Mouse (Mus musculus) neural tube, embryonic 12.5 days (tissue): Measurements from ENCODE around the gene Coasy. TPM values are rescaled to one million over a fixed set of nuclear protein-coding genes. Genes with fewer than 3 reads are reported as not detected.

Source experiments
- ATAC-seq: fragments of 200-750 bp; cut with Nextera tagmentation; 2 replicates; pipeline ENCODE4 v1.8.0; 2017; ENCODE audit warnings: low read depth, mild to moderate bottlenecking, moderate TSS enrichment, moderate library complexity; ENCODE audit not compliant: low FRiP score
- H3K27ac ChIP-seq: fragments of 300-500 bp; sonication (generic); 2 replicates; pipeline ENCODE4 v1.5.1; 2016
- H3K27me3 ChIP-seq: fragments of 300-500 bp; sonication (generic); replicated peaks from 2 replicates; pipeline ENCODE4 v1.6.1; 2016; ENCODE audit warnings: mild to moderate bottlenecking
- H3K36me3 ChIP-seq: fragments of 300-500 bp; sonication (generic); 2 replicates; pipeline ENCODE4 v1.6.1; 2016; ENCODE audit warnings: mild to moderate bottlenecking
- H3K4me1 ChIP-seq: fragments of 300-500 bp; sonication (generic); 2 replicates; pipeline ENCODE4 v1.6.1; 2016
- H3K4me2 ChIP-seq: fragments of 300-500 bp; sonication (generic); replicated peaks from 2 replicates; pipeline ENCODE4 v1.6.1; 2016; ENCODE audit warnings: mild to moderate bottlenecking
- H3K4me3 ChIP-seq: fragments of 300-500 bp; sonication (generic); 2 replicates; pipeline ENCODE4 v1.5.1; 2016
- H3K9ac ChIP-seq: fragments of 300-500 bp; sonication (generic); 2 replicates; pipeline ENCODE4 v1.6.1; 2016; ENCODE audit warnings: mild to moderate bottlenecking
- H3K9me3 ChIP-seq: fragments of 300-500 bp; sonication (generic); 2 replicates; pipeline ENCODE4 v1.6.1; 2016; ENCODE audit warnings: mild to moderate bottlenecking
- WGBS: fragments of 180-500 bp; shearing (Covaris S2); methylation state at CpG from one replicate; pipeline ENCODE4 v1.1.7; 2016; 5-methylcytosine and 5-hydroxymethylcytosine counted together
- polyA plus RNA-seq: library from polyadenylated mRNA; unstranded; fragments of >200 nt; fragmentation: Nextera tagmentation; extraction: Ambion mirVana; gene quantifications from 2 replicates; pipeline ENCODE4 v1.2.1, GENCODE M21; 2016

Coasy gene
- polyA plus RNA-seq = 50.8 and 54.5 TPM in 2 replicates

DNA sequence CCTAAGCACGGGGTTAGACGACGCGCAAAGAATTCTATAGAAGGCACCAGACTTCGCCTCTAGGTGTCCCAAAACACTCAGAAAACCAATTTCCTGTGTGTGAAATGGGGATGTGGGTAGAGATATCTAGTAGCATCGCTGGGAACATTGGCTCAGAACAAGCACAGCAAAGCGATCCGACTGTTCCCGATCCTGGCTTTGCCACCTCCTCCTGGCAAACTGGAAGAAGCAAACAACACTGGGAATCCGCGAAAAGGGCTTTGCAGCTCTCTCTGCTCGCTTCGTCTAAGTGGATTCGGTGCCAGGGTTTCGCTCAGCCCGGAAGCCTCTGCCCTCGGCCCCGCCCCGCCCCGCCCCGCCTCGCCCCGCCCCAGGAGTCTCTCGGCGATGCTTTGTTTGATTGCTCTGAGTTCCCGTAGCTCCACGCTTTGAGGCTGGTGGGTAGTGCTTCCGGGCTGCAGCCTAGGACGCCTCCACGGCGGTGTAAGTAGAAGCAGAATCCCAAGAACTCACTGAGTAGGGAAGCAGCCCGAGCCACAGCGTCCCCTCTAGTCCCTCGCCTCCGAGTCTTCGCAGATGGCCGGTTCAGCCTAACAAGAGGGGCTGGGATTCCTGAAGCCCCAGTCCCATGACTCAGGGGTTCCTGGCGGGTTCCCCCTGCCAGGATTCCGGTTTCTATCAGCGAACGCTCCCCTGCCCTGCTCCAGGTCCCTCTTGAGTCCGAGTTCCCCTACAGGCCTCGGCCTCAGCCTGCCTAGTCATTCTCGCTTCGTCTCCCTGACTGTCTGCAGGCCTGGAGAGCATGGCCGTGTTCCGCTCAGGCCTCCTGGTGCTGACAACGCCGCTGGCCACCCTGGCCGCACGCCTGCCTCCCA lies at the start of gene Coasy:
Gene Coasy, plus strand, starts transcription at position 358 of the 875 bp plus-strand sequence.
- H3K9me3 ChIP-seq = no peaks in the 10 kb centered on the region
- peak within 1 kb of the TSS; percentile 74 for H3K4me3 ChIP-seq
- peaks cover 30% of the 10 kb centered on the region for H3K4me1 ChIP-seq
- peak within 1 kb of the TSS; percentile 92 for H3K4me2 ChIP-seq
- peak within 1 kb of the TSS; percentile 85 for H3K9ac ChIP-seq
- peak; percentile 88 for ATAC-seq
- under 1% methylated on average over 51 of the region's 51 CpGs for WGBS
- peaks cover 13% of the 10 kb centered on the region for H3K36me3 ChIP-seq
- peak within 1 kb of the TSS; percentile 66 for H3K27ac ChIP-seq
- peaks cover 40% of the 10 kb centered on the region for H3K27me3 ChIP-seq

DNA sequence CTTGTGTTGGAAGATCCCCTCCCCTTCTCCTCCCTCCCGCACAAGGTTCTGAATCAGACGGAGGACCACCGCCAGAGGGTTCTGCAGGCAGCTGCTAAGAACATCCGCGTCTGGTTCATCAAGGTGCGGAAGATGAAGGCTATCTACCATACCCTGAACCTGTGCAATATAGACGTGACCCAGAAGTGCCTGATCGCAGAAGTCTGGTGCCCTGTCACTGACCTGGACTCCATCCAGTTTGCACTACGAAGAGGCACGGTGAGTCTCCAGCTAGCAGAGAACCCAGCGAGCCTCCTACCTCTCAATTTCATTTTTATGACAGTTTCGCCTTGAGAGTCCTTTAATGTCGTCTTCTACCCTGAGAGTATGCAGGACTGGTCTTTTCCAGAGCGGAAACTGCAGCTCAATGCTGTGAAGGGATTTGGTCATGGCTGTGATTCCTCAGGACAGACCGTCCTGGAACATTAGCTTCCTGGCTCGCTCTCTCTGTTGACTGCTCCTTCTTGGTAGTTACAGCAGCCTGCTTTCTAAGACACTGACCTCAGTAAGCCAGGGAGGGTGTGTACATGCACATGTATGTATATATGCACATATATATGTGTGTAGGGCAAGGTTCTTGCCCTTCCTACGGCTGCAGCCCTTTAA lies 48.4 kb upstream of the Coasy start:
- H3K36me3 ChIP-seq = peaks cover 88% of the 10 kb centered on the region
- no peak for ATAC-seq

GRCm38 (mm10) chr11:101034614-101035327 lies 47.6 kb upstream of the Coasy start:
- no peak overlapping the region for H3K9ac ChIP-seq
- no peaks in the 10 kb centered on the region for H3K4me1 ChIP-seq
- no peak overlapping the region for H3K4me2 ChIP-seq
- ATAC-seq = no peak
- 97% methylated on average over 8 of the region's 8 CpGs for WGBS
- H3K9me3 ChIP-seq = no peaks in the 10 kb centered on the region
- no peaks in the 10 kb centered on the region for H3K27me3 ChIP-seq
- H3K36me3 ChIP-seq = peaks cover 92% of the 10 kb centered on the region
- no peak overlapping the region for H3K4me3 ChIP-seq
- H3K27ac ChIP-seq = no peak overlapping the region

More for the DNA sequence above, 48.4 kb upstream of the Coasy start:
- Histone ChIP-seq H3K27ac (no peak overlapping the region), H3K9me3 (no peaks in the 10 kb centered on the region), H3K9ac (no peak overlapping the region), H3K27me3 (no peaks in the 10 kb centered on the region), H3K4me1 (no peaks in the 10 kb centered on the region), H3K4me2 (no peak overlapping the region), H3K4me3 (no peak overlapping the region)
- 95% methylated on average over 17 of the region's 17 CpGs for WGBS

DNA sequence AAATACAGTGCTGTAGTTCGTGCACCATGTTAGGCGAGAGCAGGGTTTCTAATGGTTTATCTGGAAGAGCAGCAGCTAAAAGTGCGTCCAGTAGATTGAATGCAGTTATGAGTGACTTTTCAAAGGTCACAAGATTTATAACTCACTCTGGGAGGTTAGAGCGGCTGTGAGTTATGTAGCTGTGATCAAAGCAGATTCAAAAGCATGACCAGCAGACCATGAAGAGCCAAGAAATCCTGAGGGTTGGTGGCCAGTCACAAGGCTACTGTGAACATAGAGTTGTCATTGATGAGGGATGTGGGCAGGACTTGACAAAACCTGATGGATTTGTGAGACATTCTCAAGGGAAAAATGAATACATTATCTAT lies 47.1 kb upstream of the Coasy start:
- Histone ChIP-seq H3K4me2 (no peak overlapping the region), H3K9me3 (no peaks in the 10 kb centered on the region), H3K27me3 (no peaks in the 10 kb centered on the region), H3K27ac (no peak overlapping the region), H3K36me3 (peaks cover 92% of the 10 kb centered on the region), H3K4me1 (no peaks in the 10 kb centered on the region), H3K4me3 (no peak overlapping the region), H3K9ac (no peak overlapping the region)
- no peak for ATAC-seq
- 84% methylated on average over 4 of the region's 4 CpGs for WGBS

DNA sequence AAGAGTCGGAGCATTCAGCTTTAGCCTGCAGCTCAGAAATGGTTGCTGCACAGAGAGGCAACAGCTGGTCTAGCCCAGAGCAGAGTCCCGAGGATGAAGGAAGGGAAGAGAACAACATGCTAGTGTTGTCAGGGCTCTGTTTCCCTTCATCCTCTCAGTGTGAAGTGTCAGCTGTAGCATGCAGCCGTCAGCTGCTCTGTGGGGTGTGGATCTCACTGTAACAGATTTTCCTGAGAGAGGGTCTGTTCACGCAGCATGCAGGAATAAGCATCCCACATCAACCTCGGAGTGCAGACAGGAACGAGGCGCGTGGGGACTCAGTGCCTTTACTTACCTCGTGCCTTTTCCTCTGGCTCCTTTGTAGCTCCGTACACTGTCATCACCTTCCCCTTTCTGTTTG lies 44.6 kb upstream of the Coasy start:
- Histone ChIP-seq H3K36me3 (peaks cover 93% of the 10 kb centered on the region), H3K27ac (no peak overlapping the region), H3K9me3 (no peaks in the 10 kb centered on the region), H3K4me2 (no peak overlapping the region), H3K27me3 (no peaks in the 10 kb centered on the region), H3K4me1 (no peaks in the 10 kb centered on the region), H3K4me3 (no peak overlapping the region), H3K9ac (no peak overlapping the region)
- no peak for ATAC-seq
- WGBS = 81% methylated on average over 10 of the region's 10 CpGs

GRCm38 (mm10) chr11:101045826-101046225 lies 36.5 kb upstream of the Coasy start:
- Histone ChIP-seq H3K4me3 (no peak overlapping the region), H3K9ac (no peak overlapping the region), H3K9me3 (no peaks in the 10 kb centered on the region), H3K4me1 (no peaks in the 10 kb centered on the region), H3K27me3 (no peaks in the 10 kb centered on the region), H3K27ac (no peak overlapping the region), H3K4me2 (no peak overlapping the region), H3K36me3 (peaks cover 95% of the 10 kb centered on the region)
- no peak for ATAC-seq
- 91% methylated on average over 4 of the region's 4 CpGs for WGBS

DNA sequence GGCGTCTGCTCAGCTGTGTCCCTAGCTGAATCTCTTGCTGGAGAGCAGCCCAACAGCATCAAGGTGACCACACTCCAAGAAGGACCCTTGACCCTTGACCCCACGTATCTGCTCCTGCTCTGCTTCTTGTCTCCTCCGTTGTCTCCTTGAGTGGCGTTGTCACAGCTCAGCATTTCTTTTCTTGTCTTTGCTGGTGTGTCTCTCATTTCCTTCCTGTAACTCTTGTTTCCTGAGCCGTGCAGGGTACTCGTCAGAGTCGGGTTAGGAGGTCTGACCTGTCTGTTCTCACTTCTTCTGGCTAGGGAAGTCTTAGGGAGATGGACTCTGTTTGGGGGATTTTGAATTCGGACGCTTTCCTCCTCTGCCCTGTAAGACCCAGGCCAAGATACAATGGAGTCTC lies 35.9 kb upstream of the Coasy start:
- no peak overlapping the region for H3K4me3 ChIP-seq
- WGBS = 80% methylated on average over 9 of the region's 9 CpGs
- no peak overlapping the region for H3K27ac ChIP-seq
- H3K9me3 ChIP-seq = no peaks in the 10 kb centered on the region
- ATAC-seq = no peak
- no peak overlapping the region for H3K9ac ChIP-seq
- H3K4me2 ChIP-seq = no peak overlapping the region
- H3K36me3 ChIP-seq = peaks cover 94% of the 10 kb centered on the region
- H3K4me1 ChIP-seq = no peaks in the 10 kb centered on the region
- no peaks in the 10 kb centered on the region for H3K27me3 ChIP-seq

DNA sequence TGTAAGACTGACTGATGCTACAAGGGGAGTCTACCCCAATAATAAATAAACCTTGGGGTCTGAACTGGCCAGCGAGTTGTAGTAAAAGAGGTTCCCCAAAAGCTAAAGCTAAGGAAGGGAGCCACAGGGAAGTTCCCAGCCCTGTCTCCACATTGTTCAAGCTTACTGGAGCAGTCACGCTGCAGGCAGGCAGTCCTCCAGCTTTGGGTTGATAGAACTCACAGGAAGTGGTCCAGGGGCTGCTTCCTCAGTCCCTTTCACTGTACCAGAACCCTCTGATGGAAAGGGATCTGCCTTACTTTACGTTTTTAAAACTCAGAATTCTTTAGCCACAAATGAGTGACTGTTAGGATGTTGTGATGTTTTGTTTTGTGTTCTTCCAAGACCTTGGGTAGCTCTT lies 34.9 kb upstream of the Coasy start:
- peaks cover 94% of the 10 kb centered on the region for H3K36me3 ChIP-seq
- WGBS = 89% methylated on average over 3 of the region's 3 CpGs
- H3K27ac ChIP-seq = no peak overlapping the region
- no peak overlapping the region for H3K4me2 ChIP-seq
- H3K9ac ChIP-seq = no peak overlapping the region
- H3K4me3 ChIP-seq = no peak overlapping the region
- no peaks in the 10 kb centered on the region for H3K27me3 ChIP-seq
- no peaks in the 10 kb centered on the region for H3K9me3 ChIP-seq
- no peak for ATAC-seq
- H3K4me1 ChIP-seq = no peaks in the 10 kb centered on the region

- Histone ChIP-seq H3K4me3 (no peak overlapping the region), H3K4me2 (no peak overlapping the region), H3K9ac (no peak overlapping the region), H3K4me1 (no peaks in the 10 kb centered on the region), H3K27ac (no peak overlapping the region), H3K27me3 (no peaks in the 10 kb centered on the region), H3K9me3 (no peaks in the 10 kb centered on the region), H3K36me3 (peaks cover 89% of the 10 kb centered on the region)
- WGBS = 87% methylated on average over 9 of the region's 9 CpGs
- no peak for ATAC-seq
Measured at GRCm38 (mm10) chr11:101050359-101050758, 32.0 kb upstream of the Coasy start.

GRCm38 (mm10) chr11:101051051-101051493 lies 31.3 kb upstream of the Coasy start:
- H3K27me3 ChIP-seq = no peaks in the 10 kb centered on the region
- H3K9ac ChIP-seq = no peak overlapping the region
- no peaks in the 10 kb centered on the region for H3K9me3 ChIP-seq
- 88% methylated on average over 6 of the region's 6 CpGs for WGBS
- H3K4me3 ChIP-seq = no peak overlapping the region
- no peaks in the 10 kb centered on the region for H3K4me1 ChIP-seq
- H3K27ac ChIP-seq = no peak overlapping the region
- no peak for ATAC-seq
- peaks cover 89% of the 10 kb centered on the region for H3K36me3 ChIP-seq
- H3K4me2 ChIP-seq = no peak overlapping the region

- H3K4me3 ChIP-seq = no peak overlapping the region
- 84% methylated on average over 8 of the region's 8 CpGs for WGBS
Measured at GRCm38 (mm10) chr11:101051617-101052016, 30.7 kb upstream of the Coasy start.

More at GRCm38 (mm10) chr11:101051617-101052016, 30.7 kb upstream of the Coasy start:
- no peak overlapping the region for H3K9ac ChIP-seq
- peaks cover 88% of the 10 kb centered on the region for H3K36me3 ChIP-seq
- no peaks in the 10 kb centered on the region for H3K4me1 ChIP-seq
- H3K27me3 ChIP-seq = no peaks in the 10 kb centered on the region
- no peak overlapping the region for H3K27ac ChIP-seq
- H3K4me2 ChIP-seq = no peak overlapping the region
- ATAC-seq = no peak
- no peaks in the 10 kb centered on the region for H3K9me3 ChIP-seq
